Comparison of ENCODE assay signal across 8 mouse cellular contexts in genomic region chr13:43524491-43525362, GRCm38 (mm10). TPM values are rescaled to one million over a fixed set of nuclear protein-coding genes. Genes with fewer than 3 reads are reported as not detected.
DNase-seq lines count a peak whose midpoint lies in the region; ATAC-seq and TF ChIP-seq lines count a peak whose summit lies in the region.

No protein-coding gene starts in this region.

- TF ChIP-seq POLR2A in ES-Bruce4 (IDR thresholded peaks at IDR 0.05; ENCODE audit: insufficient read depth, low read length) = no peak

- no peaks in the 10 kb centered on the region for H3K27me3 ChIP-seq in ES-Bruce4 (ENCODE audit: control insufficient read depth, insufficient read depth, low read length, poor library complexity, severe bottlenecking)
- H3K27me3 ChIP-seq in forebrain, postnatal 0 days (ENCODE audit: insufficient read depth, low read length) = no peaks in the 10 kb centered on the region
- H3K27me3 ChIP-seq in liver, embryonic 12.5 days (replicated peaks) = 0 out of 2 replicates have a peak, but pooled peaks cover 3% of the 10 kb centered on the region

- no peak overlapping the region for H3K4me2 ChIP-seq in forebrain, postnatal 0 days (ENCODE audit: low read depth)
- H3K4me2 ChIP-seq in liver, embryonic 12.5 days = 0 out of 2 replicates have a peak overlapping the region, but pooled peaks have one; percentile 2

- no peaks in the 10 kb centered on the region for H3K36me3 ChIP-seq in ES-Bruce4 (ENCODE audit: control insufficient read depth, insufficient read depth, low read length, poor library complexity, severe bottlenecking)
- H3K36me3 ChIP-seq in forebrain, postnatal 0 days (ENCODE audit: insufficient read depth) = no peaks in the 10 kb centered on the region
- H3K36me3 ChIP-seq in liver, embryonic 12.5 days = no peaks in the 10 kb centered on the region

- no peak for TF ChIP-seq EP300 in ES-Bruce4 (IDR thresholded peaks at IDR 0.05; ENCODE audit: insufficient read depth, low read depth, low read length)

- no peak overlapping the region for H3K9ac ChIP-seq in ES-Bruce4 (ENCODE audit: low read depth, poor library complexity, severe bottlenecking)
- no peak overlapping the region for H3K9ac ChIP-seq in forebrain, postnatal 0 days
- no peak overlapping the region for H3K9ac ChIP-seq in liver, embryonic 12.5 days

- H3K4me1 ChIP-seq in ES-Bruce4 (ENCODE audit: control insufficient read depth, insufficient read depth, low read length) = peaks cover 2% of the 10 kb centered on the region
- peaks cover 16% of the 10 kb centered on the region for H3K4me1 ChIP-seq in forebrain, postnatal 0 days (ENCODE audit: insufficient read depth)
- peaks cover 24% of the 10 kb centered on the region for H3K4me1 ChIP-seq in liver, embryonic 12.5 days

- no peak overlapping the region for H3K4me3 ChIP-seq in ES-Bruce4 (ENCODE audit: low read depth, low read length)
- H3K4me3 ChIP-seq in forebrain, postnatal 0 days (ENCODE audit: low read depth, low read length) = no peak overlapping the region
- H3K4me3 ChIP-seq in liver, embryonic 12.5 days = no peak overlapping the region

- H3K27ac ChIP-seq in ES-Bruce4 (ENCODE audit: insufficient read depth, low read length) = 0 out of 2 replicates have a peak overlapping the region, but pooled peaks have one; percentile 12
- H3K27ac ChIP-seq in forebrain, postnatal 0 days (ENCODE audit: low read depth, low read length) = 0 out of 2 replicates have a peak overlapping the region, but pooled peaks have one; percentile 64
- H3K27ac ChIP-seq in liver, embryonic 12.5 days = no peak overlapping the region

- no peaks in the 10 kb centered on the region for H3K9me3 ChIP-seq in ES-Bruce4 (replicated peaks; ENCODE audit: control insufficient read depth, insufficient read depth, low read length, poor library complexity, severe bottlenecking)
- no peaks in the 10 kb centered on the region for H3K9me3 ChIP-seq in forebrain, postnatal 0 days (ENCODE audit: low read length)
- H3K9me3 ChIP-seq in liver, embryonic 12.5 days (replicated peaks) = 0 out of 2 replicates have a peak, but pooled peaks cover 3% of the 10 kb centered on the region

- 36% methylated on average over 16 of the region's 16 CpGs for WGBS in forebrain, postnatal 0 days
- 42% methylated on average over 16 of the region's 16 CpGs for WGBS in liver, embryonic 12.5 days (ENCODE audit: insufficient replicate concordance)

- peak; percentile 62 to 65 for DNase-seq in cerebellum, postnatal 10 days
- no peak for DNase-seq in cerebellum, adult 18-20 months
- peak; percentile 62 for DNase-seq in forebrain, postnatal 0 days
- DNase-seq in monocyte, adult 2 months (ENCODE audit: low read depth in 1 of 2, low spot score in 2 of 2) = peak; percentile 24 to 32
- no peak for DNase-seq in cerebellum, postnatal 36 days

- TF ChIP-seq CTCF in ES-Bruce4 (IDR thresholded peaks at IDR 0.05; ENCODE audit: low read depth, low read length) = no peak
- TF ChIP-seq CTCF in forebrain, postnatal 0 days (IDR thresholded peaks at IDR 0.05; ENCODE audit: low read depth) = no peak

- ATAC-seq in forebrain, postnatal 0 days = peak; percentile 85
- peak; percentile 93 to 94 for ATAC-seq in hematopoietic stem cell, adult 5-6 weeks (replicated peaks in 1 of 2; ENCODE audit: insufficient read depth in 1 of 2, low FRiP score in 2 of 2, low TSS enrichment in 1 of 2, low read depth in 1 of 2, poor library complexity in 2 of 2, severe bottlenecking in 2 of 2)
- ATAC-seq in liver, embryonic 12.5 days = no peak

RNA-seq across cellular contexts. Expression of gene Mcur1, which starts 35.3 kb away (rescaled TPM):
- 6.1 and 7.8 TPM in 2 replicates for polyA plus RNA-seq in ES-Bruce4 (2011; ENCODE audit: insufficient read depth, insufficient read length, low read depth, missing spikeins)
- 7.2 and 9.8 TPM in 2 replicates for total RNA-seq in forebrain, postnatal 0 days (2014; rRNA removed)
- polyA plus RNA-seq in forebrain, postnatal 0 days (2015; fragmentation: Nextera tagmentation; extraction: Ambion mirVana) = 6.5 and 8.6 TPM in 2 replicates
- 32.2 and 34.8 TPM in 2 replicates for total RNA-seq in hematopoietic stem cell, adult 5-6 weeks (2017)
- polyA plus RNA-seq in liver, embryonic 12.5 days (2016; fragmentation: Nextera tagmentation; extraction: Ambion mirVana) = 8.3 and 9.0 TPM in 2 replicates

RNA-seq across cellular contexts. Expression of gene Ranbp9, which starts 43.6 kb away (rescaled TPM):
- polyA plus RNA-seq in ES-Bruce4 (2011; ENCODE audit: insufficient read depth, insufficient read length, low read depth, missing spikeins) = 69.9 and 79.6 TPM in 2 replicates
- total RNA-seq in forebrain, postnatal 0 days (2014; rRNA removed) = 44.8 and 44.9 TPM in 2 replicates
- 8.1 and 9.3 TPM in 2 replicates for polyA plus RNA-seq in forebrain, postnatal 0 days (2015; fragmentation: Nextera tagmentation; extraction: Ambion mirVana)
- total RNA-seq in hematopoietic stem cell, adult 5-6 weeks (2017) = 92.1 and 108 TPM in 2 replicates
- 3.3 and 4.5 TPM in 2 replicates for polyA plus RNA-seq in liver, embryonic 12.5 days (2016; fragmentation: Nextera tagmentation; extraction: Ambion mirVana)

Comparison
In these comparisons a context has a peak if more than half of its experiments do, and no peak if none do; other contexts are left out.
1. DNase-seq: peak in cerebellum, postnatal 10 days (2 of 2), forebrain, postnatal 0 days (single experiment) and monocyte, adult 2 months (2 of 2); none in cerebellum, adult 18-20 months (0 of 2) and cerebellum, postnatal 36 days (0 of 2).